Mouse (Mus musculus) neural tube, embryonic 11.5 days (tissue): ENCODE data around the gene Tsfm. TPM values are rescaled to one million over a fixed set of nuclear protein-coding genes. Genes with fewer than 3 reads are reported as not detected.
"Not testable (repeated sequence)": the region's sequence is repeated elsewhere in the genome, so short reads cannot be mapped to it uniquely, and the experiment has no call there.

Experiments used
- ATAC-seq: fragments of 200-750 bp; cut with Nextera tagmentation; 2 replicates; pipeline ENCODE4 v1.8.0; 2017; ENCODE audit warnings: moderate number of reproducible peaks, mild to moderate bottlenecking, moderate TSS enrichment, moderate library complexity; ENCODE audit not compliant: insufficient read depth, low FRiP score, low TSS enrichment
- DNase-seq: peaks from one replicate; pipeline ENCODE4 v3.0.0-alpha.2; 2015; ENCODE audit warnings: low spot score
- H3K27ac ChIP-seq: fragments of 300-500 bp; sonication (generic); 2 replicates; pipeline ENCODE4 v1.5.1; 2014; ENCODE audit warnings: low read depth, mild to moderate bottlenecking, low read length
- H3K27me3 ChIP-seq: fragments of 300-500 bp; sonication (generic); 2 replicates; pipeline ENCODE4 v1.6.1; 2014; ENCODE audit warnings: mild to moderate bottlenecking, low read length, mixed read lengths; ENCODE audit not compliant: control insufficient read depth, insufficient read depth
- H3K36me3 ChIP-seq: fragments of 300-500 bp; sonication (generic); 2 replicates; pipeline ENCODE4 v1.6.1; 2014; ENCODE audit warnings: mild to moderate bottlenecking, low read length, moderate library complexity, mixed read lengths; ENCODE audit not compliant: control insufficient read depth, insufficient read depth
- H3K4me1 ChIP-seq: fragments of 300-500 bp; sonication (generic); 2 replicates; pipeline ENCODE4 v1.6.1; 2014; ENCODE audit warnings: low read length, mixed read lengths; ENCODE audit not compliant: control insufficient read depth, insufficient read depth
- H3K4me2 ChIP-seq: fragments of 300-500 bp; sonication (generic); 2 replicates; pipeline ENCODE4 v1.6.1; 2014; ENCODE audit warnings: low read depth, mild to moderate bottlenecking, moderate library complexity
- H3K4me3 ChIP-seq: fragments of 300-500 bp; sonication (generic); 2 replicates; pipeline ENCODE4 v1.5.1; 2014; ENCODE audit warnings: low read depth, low read length
- H3K9ac ChIP-seq: fragments of 300-500 bp; sonication (generic); 2 replicates; pipeline ENCODE4 v1.6.1; 2014; ENCODE audit warnings: mild to moderate bottlenecking, low read length
- H3K9me3 ChIP-seq: fragments of 300-500 bp; sonication (generic); 2 replicates; pipeline ENCODE4 v1.6.1; 2016; ENCODE audit warnings: low read length; ENCODE audit not compliant: control insufficient read depth
- WGBS: fragments of 180-500 bp; shearing (Covaris S2); extraction: QIAGEN DNeasy Blood & Tissue Kit; methylation state at CpG from one replicate; pipeline ENCODE4 v1.1.7; 2014; 5-methylcytosine and 5-hydroxymethylcytosine counted together
- polyA plus RNA-seq: library from polyadenylated mRNA; unstranded; fragments of >200 nt; fragmentation: Nextera tagmentation; extraction: Ambion mirVana; gene quantifications from 2 replicates; pipeline ENCODE4 v1.2.1, GENCODE M21; 2014

Gene Tsfm
- polyA plus RNA-seq, 1 experiment from 2014 or later = 75.3 TPM

- Histone ChIP-seq H3K4me3 (no peak overlapping the region), H3K9me3 (no peaks in the 10 kb centered on the region), H3K4me1 (peaks cover 18% of the 10 kb centered on the region; the same call in 1 of the 2 replicates), H3K4me2 (no peak overlapping the region), H3K9ac (no peak overlapping the region), H3K27me3 (no peaks in the 10 kb centered on the region), H3K27ac (no peak overlapping the region), H3K36me3 (peaks cover 35% of the 10 kb centered on the region)
- no peak for ATAC-seq
- 93% methylated on average over 14 of the region's 14 CpGs for WGBS
- DNase-seq = no peak
Observed at GRCm38 (mm10) chr10:127066519-127067018, 35.9 kb upstream of the Tsfm start.

- Histone ChIP-seq H3K9ac (no peak overlapping the region), H3K9me3 (no peaks in the 10 kb centered on the region), H3K4me1 (peaks cover 13% of the 10 kb centered on the region; the same call in 1 of the 2 replicates), H3K4me2 (no peak overlapping the region), H3K27ac (no peak overlapping the region), H3K4me3 (no peak overlapping the region), H3K27me3 (no peaks in the 10 kb centered on the region), H3K36me3 (peaks cover 35% of the 10 kb centered on the region)
- DNase-seq = no peak
- WGBS = 92% methylated on average over 9 of the region's 9 CpGs
- no peak for ATAC-seq
Observed at GRCm38 (mm10) chr10:127065981-127066380, 35.3 kb upstream of the Tsfm start.

GRCm38 (mm10) chr10:127063913-127064870 is 33.6 kb upstream of the Tsfm start:
- WGBS = 15% methylated on average over 37 of the region's 37 CpGs

GRCm38 (mm10) chr10:127063239-127063872 is 32.7 kb upstream of the Tsfm start, which contains the start of gene Cdk4:
Gene Cdk4 (plus strand): TSS chr10:127063534.
- ATAC-seq (peak; percentile 91), DNase-seq (peak; percentile 99)
- Histone ChIP-seq H3K4me2 (peak within 1 kb of the TSS; percentile 76), H3K9ac (peak within 1 kb of the TSS; percentile 94), H3K27me3 (peaks cover 6% of the 10 kb centered on the region; the same call in 1 of the 2 replicates), H3K9me3 (no peaks in the 10 kb centered on the region), H3K36me3 (peaks cover 35% of the 10 kb centered on the region), H3K27ac (peak within 1 kb of the TSS; percentile 63), H3K4me3 (peak within 1 kb of the TSS; percentile 78), H3K4me1 (peaks cover 13% of the 10 kb centered on the region)
- under 1% methylated on average over 42 of the region's 46 CpGs for WGBS

More at GRCm38 (mm10) chr10:127063913-127064870, 33.6 kb upstream of the Tsfm start:
- peak; percentile 1 for ATAC-seq
- Histone ChIP-seq H3K4me1 (peaks cover 16% of the 10 kb centered on the region), H3K4me2 (peak overlapping the region; percentile 76), H3K36me3 (peaks cover 35% of the 10 kb centered on the region), H3K4me3 (peak overlapping the region; percentile 78), H3K9me3 (no peaks in the 10 kb centered on the region), H3K27ac (peak overlapping the region; percentile 63), H3K27me3 (peaks cover 6% of the 10 kb centered on the region; the same call in 1 of the 2 replicates), H3K9ac (peak overlapping the region; percentile 94)
- peak; percentile 49 for DNase-seq

- no peak overlapping the region for H3K4me3 ChIP-seq
- no peaks in the 10 kb centered on the region for H3K9me3 ChIP-seq
- H3K27me3 ChIP-seq = peaks cover 6% of the 10 kb centered on the region; the same call in 1 of the 2 replicates
- ATAC-seq (no peak), DNase-seq (no peak)
- no peak overlapping the region for H3K27ac ChIP-seq
- peaks cover 12% of the 10 kb centered on the region for H3K4me1 ChIP-seq
- peaks cover 26% of the 10 kb centered on the region for H3K36me3 ChIP-seq
- H3K9ac ChIP-seq = no peak overlapping the region
- H3K4me2 ChIP-seq = no peak overlapping the region
- WGBS = 80% methylated on average over 5 of the region's 5 CpGs
Observed at GRCm38 (mm10) chr10:127062503-127062902, 31.9 kb upstream of the Tsfm start.

GRCm38 (mm10) chr10:127062101-127062500 is 31.5 kb upstream of the Tsfm start:
- H3K27ac ChIP-seq, ATAC-seq: not testable (repeated sequence)
- 80% methylated on average over 4 of the region's 4 CpGs for WGBS

GRCm38 (mm10) chr10:127061513-127061912 is 30.9 kb upstream of the Tsfm start:
- peaks cover 16% of the 10 kb centered on the region for H3K36me3 ChIP-seq
- H3K4me2 ChIP-seq = no peak overlapping the region
- no peak overlapping the region for H3K9ac ChIP-seq
- H3K27ac ChIP-seq = no peak overlapping the region
- H3K4me1 ChIP-seq = peaks cover 12% of the 10 kb centered on the region
- no peak overlapping the region for H3K4me3 ChIP-seq
- peaks cover 6% of the 10 kb centered on the region; the same call in 1 of the 2 replicates for H3K27me3 ChIP-seq
- WGBS = 81% methylated on average over 2 of the region's 2 CpGs
- DNase-seq (no peak), ATAC-seq (no peak)
- no peaks in the 10 kb centered on the region for H3K9me3 ChIP-seq

More at GRCm38 (mm10) chr10:127062101-127062500, 31.5 kb upstream of the Tsfm start:
- H3K4me3 ChIP-seq, H3K9me3 ChIP-seq, DNase-seq, H3K9ac ChIP-seq, H3K27me3 ChIP-seq, H3K4me2 ChIP-seq: not testable (repeated sequence)
- peaks cover 12% of the 10 kb centered on the region for H3K4me1 ChIP-seq
- H3K36me3 ChIP-seq = peaks cover 22% of the 10 kb centered on the region

GRCm38 (mm10) chr10:127061085-127061484 is 30.4 kb upstream of the Tsfm start:
- H3K4me1 ChIP-seq = peaks cover 12% of the 10 kb centered on the region
- DNase-seq (no peak), ATAC-seq (no peak)
- H3K9me3 ChIP-seq = no peaks in the 10 kb centered on the region
- H3K27me3 ChIP-seq = peaks cover 6% of the 10 kb centered on the region; the same call in 1 of the 2 replicates
- H3K27ac ChIP-seq = peak overlapping the region; percentile 90; the same call in 1 of the 2 replicates
- H3K9ac ChIP-seq = peak overlapping the region; percentile 86; the same call in 1 of the 2 replicates
- H3K36me3 ChIP-seq = peaks cover 13% of the 10 kb centered on the region
- H3K4me3 ChIP-seq = peak overlapping the region; percentile 92; the same call in 1 of the 2 replicates
- WGBS = 31% methylated on average over 5 of the region's 5 CpGs
- H3K4me2 ChIP-seq = peak overlapping the region; percentile 97; the same call in 1 of the 2 replicates
